Mouse (Mus musculus): ENCODE measurements around the gene Aqp3. TPM values are rescaled to one million over a fixed set of nuclear protein-coding genes. Genes with fewer than 3 reads are reported as not detected.

Gene Aqp3
- polyA plus RNA-seq (2015; fragmentation: Nextera tagmentation; extraction: Ambion mirVana), result 106 and 129 TPM in 2 replicates

GRCm38 (mm10) chr4:41097871-41098576 lies at the start of gene Aqp3:
Gene Aqp3 (minus strand): TSS chr4:41098183.

GRCm38 (mm10) chr4:41135711-41136453 lies 37.9 kb upstream of the Aqp3 start, which contains the start of gene Ube2r2:
Gene Ube2r2 (plus strand): TSS chr4:41135743.

GRCm38 (mm10) chr4:41124180-41124951 lies 26.4 kb upstream of the Aqp3 start, which contains the start of gene Nol6:
Gene Nol6 (minus strand): TSS chr4:41124455.

GRCm38 (mm10) chr4:41047524-41048271 lies 50.3 kb downstream of the Aqp3 start, which contains the start of gene Aqp7:
Gene Aqp7 (minus strand): TSS chr4:41048139.

Other genes starting within 250 kb of the Aqp3 start
- gene B4galt1, start 244.2 kb downstream of the Aqp3 start, polyA plus RNA-seq (2015; fragmentation: Nextera tagmentation; extraction: Ambion mirVana), result 48.2 and 54.0 TPM in 2 replicates
- not detected in 2 replicates for gene Spink4, start 178.1 kb downstream of the Aqp3 start, polyA plus RNA-seq (2015; fragmentation: Nextera tagmentation; extraction: Ambion mirVana)
- 203 and 224 TPM in 2 replicates for gene Bag1, start 149.9 kb downstream of the Aqp3 start, polyA plus RNA-seq (2015; fragmentation: Nextera tagmentation; extraction: Ambion mirVana)
- 105 and 114 TPM in 2 replicates for gene Chmp5, start 149.8 kb downstream of the Aqp3 start, polyA plus RNA-seq (2015; fragmentation: Nextera tagmentation; extraction: Ambion mirVana)
- 31.7 and 34.0 TPM in 2 replicates for gene Nfx1, start 127.3 kb downstream of the Aqp3 start, polyA plus RNA-seq (2015; fragmentation: Nextera tagmentation; extraction: Ambion mirVana)
- 1.9 and 2.2 TPM in 2 replicates for gene Aqp7, start 50.0 kb downstream of the Aqp3 start, polyA plus RNA-seq (2015; fragmentation: Nextera tagmentation; extraction: Ambion mirVana)
- 13.0 and 13.2 TPM in 2 replicates for gene Nol6, start 26.3 kb upstream of the Aqp3 start, polyA plus RNA-seq (2015; fragmentation: Nextera tagmentation; extraction: Ambion mirVana)
- 69.6 and 75.9 TPM in 2 replicates for gene Ube2r2, start 37.6 kb upstream of the Aqp3 start, polyA plus RNA-seq (2015; fragmentation: Nextera tagmentation; extraction: Ambion mirVana)
- 25.4 and 32.7 TPM in 2 replicates for gene Ubap2, start 177.0 kb upstream of the Aqp3 start, polyA plus RNA-seq (2015; fragmentation: Nextera tagmentation; extraction: Ambion mirVana)
- 41.5 and 43.2 TPM in 2 replicates for gene Dcaf12, start 216.7 kb upstream of the Aqp3 start, polyA plus RNA-seq (2015; fragmentation: Nextera tagmentation; extraction: Ambion mirVana)

Measured in urinary bladder, postnatal 0 days (tissue).